Mouse (Mus musculus): ENCODE data around the gene Gimap4.

DNA sequence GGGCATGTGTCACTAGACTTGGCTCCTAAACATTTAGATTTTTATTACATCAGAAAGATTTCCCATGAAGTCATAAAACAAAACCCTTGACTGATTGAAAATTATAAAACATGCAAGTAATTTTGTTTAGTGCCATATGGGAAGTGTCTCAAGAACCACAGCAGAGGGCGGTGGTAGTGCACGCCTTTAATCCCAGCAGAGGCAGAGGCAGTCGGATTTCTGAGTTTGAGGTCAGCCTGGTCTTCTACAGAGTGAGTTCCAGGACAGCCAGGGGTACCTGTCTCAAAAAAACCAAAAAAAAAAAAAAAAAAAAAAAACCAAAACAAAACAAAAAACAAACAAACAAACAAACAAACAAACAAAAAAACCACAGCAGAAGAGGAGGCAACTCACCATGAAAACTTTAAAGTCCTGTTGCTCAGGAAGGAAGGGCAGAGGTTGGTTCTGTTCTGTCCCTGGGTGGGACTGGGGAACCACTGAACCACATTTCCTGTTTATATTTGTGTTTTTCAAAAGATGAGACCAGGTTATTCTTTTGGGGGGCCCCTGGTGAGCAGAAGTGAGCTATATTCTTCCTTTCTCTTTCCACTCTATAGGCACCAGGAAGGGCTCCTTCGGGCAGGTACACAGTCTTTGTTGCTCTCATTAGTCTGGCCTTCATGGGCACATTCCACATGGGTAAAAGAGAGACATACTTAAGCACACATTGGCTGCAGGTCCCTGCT lies 12.6 kb downstream of the Gimap4 start:
- TF ChIP-seq CTCF (IDR thresholded peaks at IDR 0.05; ENCODE audit: low read depth, low read length) (no peak), POLR2AphosphoS5 (IDR thresholded peaks at IDR 0.05; ENCODE audit: insufficient replicate concordance, low read depth, low read length) (no peak), TAL1 (conservative IDR thresholded peaks at IDR 0.05; ENCODE audit: low read depth, low read length) (no peak), GATA1 (IDR thresholded peaks at IDR 0.05; ENCODE audit: borderline replicate concordance, low read length) (no peak)
